Mouse (Mus musculus) midbrain, postnatal 0 days (tissue): ENCODE results near the gene Mast4. TPM values are rescaled to one million over a fixed set of nuclear protein-coding genes. Genes with fewer than 3 reads are reported as not detected.
A peak's percentile ranks its signal among the peaks of the same experiment; 100 is the strongest.

ENCODE experiments used
- ATAC-seq: fragments of 200-750 bp; cut with Nextera tagmentation; 2 replicates; pipeline ENCODE4 v1.8.0; 2017; ENCODE audit warnings: moderate number of reproducible peaks, mild to moderate bottlenecking, moderate TSS enrichment, moderate library complexity; ENCODE audit not compliant: low FRiP score
- DNase-seq: peaks from one replicate; pipeline ENCODE4 v3.0.0-alpha.2; 2015; ENCODE audit warnings: low spot score
- H3K27ac ChIP-seq: fragments of 300-500 bp; sonication (generic); 2 replicates; pipeline ENCODE4 v1.5.1; 2014; ENCODE audit warnings: low read depth, mild to moderate bottlenecking, low read length, mixed read lengths
- H3K27me3 ChIP-seq: fragments of 300-500 bp; sonication (generic); 2 replicates; pipeline ENCODE4 v1.6.1; 2014; ENCODE audit warnings: low read length, control low read depth, mixed read lengths; ENCODE audit not compliant: insufficient read depth
- H3K36me3 ChIP-seq: fragments of 300-500 bp; sonication (generic); 2 replicates; pipeline ENCODE4 v1.6.1; 2014; ENCODE audit warnings: low read length, control low read depth, mixed read lengths; ENCODE audit not compliant: insufficient read depth
- H3K4me1 ChIP-seq: fragments of 300-500 bp; sonication (generic); 2 replicates; pipeline ENCODE4 v1.6.1; 2014; ENCODE audit warnings: mild to moderate bottlenecking, control low read depth, antibody characterized with exemption, low read length, mixed read lengths; ENCODE audit not compliant: insufficient read depth
- H3K4me2 ChIP-seq: fragments of 300-500 bp; sonication (generic); 2 replicates; pipeline ENCODE4 v1.6.1; 2014; ENCODE audit warnings: low read depth, mild to moderate bottlenecking, low read length, mixed read lengths; ENCODE audit not compliant: poor library complexity, severe bottlenecking
- H3K4me3 ChIP-seq: fragments of 300-500 bp; sonication (generic); 2 replicates; pipeline ENCODE4 v1.5.1; 2014; ENCODE audit warnings: low read depth, mild to moderate bottlenecking, low read length, moderate library complexity
- H3K9ac ChIP-seq: fragments of 300-500 bp; sonication (generic); replicated peaks from 2 replicates; pipeline ENCODE4 v1.6.1; 2014; ENCODE audit warnings: mild to moderate bottlenecking, low read length, moderate library complexity, mixed read lengths; ENCODE audit not compliant: poor library complexity, severe bottlenecking
- H3K9me3 ChIP-seq: fragments of 300-500 bp; sonication (generic); 2 replicates; pipeline ENCODE4 v1.6.1; 2016; ENCODE audit warnings: low read length, control low read depth
- CTCF ChIP-seq: IDR thresholded peaks from 2 replicates; pipeline ENCODE4 v1.5.1; 2016; ENCODE audit warnings: antibody characterized with exemption, mild to moderate bottlenecking
- WGBS: fragments of 180-500 bp; shearing (Covaris S2); extraction: QIAGEN DNeasy Blood & Tissue Kit; methylation state at CpG from one replicate; pipeline ENCODE4 v1.1.7; 2014; 5-methylcytosine and 5-hydroxymethylcytosine counted together
- polyA plus RNA-seq: library from polyadenylated mRNA; unstranded; fragments of >200 nt; fragmentation: Nextera tagmentation; extraction: Ambion mirVana; gene quantifications from 2 replicates; pipeline ENCODE4 v1.2.1, GENCODE M21; 2015
- total RNA-seq: library from RNA; depleted of rRNA; stranded (reverse); fragments of >200 nt; gene quantifications from 2 replicates; pipeline ENCODE4 v1.2.3, GENCODE M21; 2014

The Mast4 gene
- total and polyA plus RNA-seq, 2 experiments from 2014 or later = 28.7 to 39.8 TPM

- peak; percentile 47; the same call in 1 of the 2 replicates for ATAC-seq
- 34% methylated on average over 13 of the region's 13 CpGs for WGBS
- TF ChIP-seq CTCF = no peak
- no peaks in the 10 kb centered on the region for H3K36me3 ChIP-seq
- no peaks in the 10 kb centered on the region for H3K27me3 ChIP-seq
- peak overlapping the region; percentile 24 for H3K4me2 ChIP-seq
- H3K9me3 ChIP-seq = no peaks in the 10 kb centered on the region
- H3K4me1 ChIP-seq = no peaks in the 10 kb centered on the region
- peak; percentile 62 for DNase-seq
- H3K27ac ChIP-seq = peak overlapping the region; percentile 9; the same call in 1 of the 2 replicates
- H3K9ac ChIP-seq = no peak overlapping the region
- no peak overlapping the region for H3K4me3 ChIP-seq
Observed at GRCm38 (mm10) chr13:102946024-102946821, 388.1 kb downstream of the Mast4 start.

- no peak overlapping the region for H3K27ac ChIP-seq
- WGBS = 91% methylated on average over 7 of the region's 7 CpGs
- no peak for ATAC-seq
Observed at GRCm38 (mm10) chr13:102945450-102945849, 388.8 kb downstream of the Mast4 start.

GRCm38 (mm10) chr13:102944516-102944915 lies 389.8 kb downstream of the Mast4 start:
- H3K36me3 ChIP-seq = no peaks in the 10 kb centered on the region
- WGBS = 91% methylated on average over 4 of the region's 4 CpGs
- H3K27me3 ChIP-seq = no peaks in the 10 kb centered on the region
- no peaks in the 10 kb centered on the region for H3K9me3 ChIP-seq
- H3K27ac ChIP-seq = no peak overlapping the region
- no peak overlapping the region for H3K4me2 ChIP-seq
- no peak overlapping the region for H3K9ac ChIP-seq
- DNase-seq (no peak), ATAC-seq (no peak)
- TF ChIP-seq CTCF = no peak
- no peak overlapping the region for H3K4me3 ChIP-seq
- no peaks in the 10 kb centered on the region for H3K4me1 ChIP-seq

More at GRCm38 (mm10) chr13:102945450-102945849, 388.8 kb downstream of the Mast4 start:
- TF ChIP-seq CTCF = no peak
- H3K9ac ChIP-seq = no peak overlapping the region
- DNase-seq = no peak
- no peaks in the 10 kb centered on the region for H3K27me3 ChIP-seq
- no peak overlapping the region for H3K4me2 ChIP-seq
- H3K4me1 ChIP-seq = no peaks in the 10 kb centered on the region
- no peaks in the 10 kb centered on the region for H3K36me3 ChIP-seq
- H3K4me3 ChIP-seq = no peak overlapping the region
- no peaks in the 10 kb centered on the region for H3K9me3 ChIP-seq

- H3K9me3 ChIP-seq = no peaks in the 10 kb centered on the region
- no peak for ATAC-seq
- WGBS = 89% methylated on average over 2 of the region's 2 CpGs
Observed at GRCm38 (mm10) chr13:102942557-102942956, 391.7 kb downstream of the Mast4 start.

GRCm38 (mm10) chr13:102940476-102940875 lies 393.8 kb downstream of the Mast4 start:
- Histone ChIP-seq H3K9me3 (no peaks in the 10 kb centered on the region), H3K4me2 (no peak overlapping the region), H3K4me3 (no peak overlapping the region), H3K9ac (no peak overlapping the region), H3K27ac (no peak overlapping the region), H3K4me1 (no peaks in the 10 kb centered on the region), H3K27me3 (no peaks in the 10 kb centered on the region), H3K36me3 (no peaks in the 10 kb centered on the region)
- TF ChIP-seq CTCF = no peak
- ATAC-seq (no peak), DNase-seq (no peak)
- 83% methylated on average over 6 of the region's 6 CpGs for WGBS

More at GRCm38 (mm10) chr13:102942557-102942956, 391.7 kb downstream of the Mast4 start:
- Histone ChIP-seq H3K36me3 (no peaks in the 10 kb centered on the region), H3K4me2 (no peak overlapping the region), H3K4me1 (no peaks in the 10 kb centered on the region), H3K9ac (no peak overlapping the region), H3K27ac (no peak overlapping the region), H3K27me3 (no peaks in the 10 kb centered on the region), H3K4me3 (no peak overlapping the region)
- DNase-seq = no peak
- TF ChIP-seq CTCF = no peak

- DNase-seq = no peak
- TF ChIP-seq CTCF = no peak
- WGBS = 91% methylated on average over 2 of the region's 2 CpGs
Observed at GRCm38 (mm10) chr13:102936233-102936632, 398.1 kb downstream of the Mast4 start.

More at GRCm38 (mm10) chr13:102936233-102936632, 398.1 kb downstream of the Mast4 start:
- no peak for ATAC-seq
- no peak overlapping the region for H3K4me2 ChIP-seq
- no peak overlapping the region for H3K27ac ChIP-seq
- H3K9ac ChIP-seq = no peak overlapping the region
- H3K4me3 ChIP-seq = no peak overlapping the region
- no peaks in the 10 kb centered on the region for H3K36me3 ChIP-seq
- H3K9me3 ChIP-seq = no peaks in the 10 kb centered on the region
- H3K4me1 ChIP-seq = no peaks in the 10 kb centered on the region
- no peaks in the 10 kb centered on the region for H3K27me3 ChIP-seq
